Mouse (Mus musculus) thymus, postnatal 25 days (tissue): ENCODE measurements around the gene Gpr158.
"Not testable (repeated sequence)": the region's sequence is repeated elsewhere in the genome, so short reads cannot be mapped to it uniquely, and the experiment has no call there.

ENCODE experiments used
- DNase-seq: peaks from one replicate; pipeline ENCODE4 v3.0.0; 2022

The Gpr158 gene

GRCm38 (mm10) chr2:21367345-21368111, at the start of gene Gpr158:
TSS of gene Gpr158 (plus strand) at chr2:21367542.
- DNase-seq: peak; percentile 33

GRCm38 (mm10) chr2:21343821-21344220, 23.5 kb upstream of the Gpr158 start:
- no peak for DNase-seq

- DNase-seq: no peak
Measured at GRCm38 (mm10) chr2:21368351-21369170, 1.2 kb downstream of the Gpr158 start.

- DNase-seq: no peak
Measured at GRCm38 (mm10) chr2:21369171-21369485, 1.8 kb downstream of the Gpr158 start.

GRCm38 (mm10) chr2:21369556-21369955, 2.2 kb downstream of the Gpr158 start:
- DNase-seq: no peak

GRCm38 (mm10) chr2:21379516-21379915, 12.2 kb downstream of the Gpr158 start:
- no peak for DNase-seq

- no peak for DNase-seq
Measured at GRCm38 (mm10) chr2:21392727-21393126, 25.4 kb downstream of the Gpr158 start.

GRCm38 (mm10) chr2:21397347-21397746, 30.0 kb downstream of the Gpr158 start:
- no peak for DNase-seq

GRCm38 (mm10) chr2:21399657-21400056, 32.3 kb downstream of the Gpr158 start:
- DNase-seq: no peak

GRCm38 (mm10) chr2:21405617-21406016, 38.3 kb downstream of the Gpr158 start:
- DNase-seq: no peak

- DNase-seq: no peak
Measured at GRCm38 (mm10) chr2:21407443-21407985, 40.2 kb downstream of the Gpr158 start.

- DNase-seq: no peak
Measured at GRCm38 (mm10) chr2:21408821-21409220, 41.5 kb downstream of the Gpr158 start.

GRCm38 (mm10) chr2:21430288-21430687, 62.9 kb downstream of the Gpr158 start:
- DNase-seq: no peak

GRCm38 (mm10) chr2:21431182-21431581, 63.8 kb downstream of the Gpr158 start:
- no peak for DNase-seq

GRCm38 (mm10) chr2:21439626-21440025, 72.3 kb downstream of the Gpr158 start:
- DNase-seq: no peak

GRCm38 (mm10) chr2:21460606-21461005, 93.3 kb downstream of the Gpr158 start:
- not testable (repeated sequence) for DNase-seq

- no peak for DNase-seq
Measured at GRCm38 (mm10) chr2:21474957-21475356, 107.6 kb downstream of the Gpr158 start.

- DNase-seq: no peak
Measured at GRCm38 (mm10) chr2:21496881-21497280, 129.5 kb downstream of the Gpr158 start.

GRCm38 (mm10) chr2:21497965-21498364, 130.6 kb downstream of the Gpr158 start:
- no peak for DNase-seq

- DNase-seq: no peak
Measured at GRCm38 (mm10) chr2:21499399-21499798, 132.1 kb downstream of the Gpr158 start.

- no peak for DNase-seq
Measured at GRCm38 (mm10) chr2:21507449-21507848, 140.1 kb downstream of the Gpr158 start.

GRCm38 (mm10) chr2:21530750-21531149, 163.4 kb downstream of the Gpr158 start:
- DNase-seq: no peak

GRCm38 (mm10) chr2:21619180-21619579, 251.8 kb downstream of the Gpr158 start:
- DNase-seq: no peak

- DNase-seq: no peak
Measured at GRCm38 (mm10) chr2:21632136-21632535, 264.8 kb downstream of the Gpr158 start.
